Mouse (Mus musculus) frontal cortex, postnatal 36 days (tissue): ENCODE measurements at regions not wholly inside any gene's neighbourhood (a gene's known extent, or its start where the extent isn't known, plus 50 kb on each side); places are given as distances from the start of the nearest gene placed in this dataset.

Experiments
- DNase-seq, 2 experiments: peaks; one replicate each; pipeline ENCODE4 v3.0.0; 2022; ENCODE audit warnings: low spot score in 2 of 2

- DNase-seq = no peak
Measured at GRCm38 (mm10) chr17:77593807-77594206, 606.2 kb upstream of the Crim1 start.

GRCm38 (mm10) chr17:77596453-77596852 lies 603.6 kb upstream of the Crim1 start:
- no peak for DNase-seq

- DNase-seq = no peak
Measured at GRCm38 (mm10) chr17:77623472-77623871, 576.6 kb upstream of the Crim1 start.

GRCm38 (mm10) chr17:77624103-77624502 lies 575.9 kb upstream of the Crim1 start:
- no peak for DNase-seq

GRCm38 (mm10) chr17:77642355-77642754 lies 557.7 kb upstream of the Crim1 start:
- DNase-seq = no peak

- DNase-seq = peak in 1 of 2 experiments; percentile 6
Measured at GRCm38 (mm10) chr17:77648946-77649345, 551.1 kb upstream of the Crim1 start.

GRCm38 (mm10) chr17:77651861-77652260 lies 548.2 kb upstream of the Crim1 start:
- no peak for DNase-seq
